Mouse (Mus musculus) lung, embryonic 15.5 days (tissue): ENCODE data around the gene Hectd4. TPM values are rescaled to one million over a fixed set of nuclear protein-coding genes. Genes with fewer than 3 reads are reported as not detected.

Experiments
- ATAC-seq: fragments of 200-750 bp; cut with Nextera tagmentation; 2 replicates; pipeline ENCODE4 v1.8.0; 2017; ENCODE audit warnings: moderate number of reproducible peaks, borderline replicate concordance; ENCODE audit not compliant: low FRiP score, low TSS enrichment; ENCODE audit errors: extremely low read depth
- H3K27ac ChIP-seq: fragments of 300-500 bp; sonication (generic); 2 replicates; pipeline ENCODE4 v1.5.1; 2015; ENCODE audit warnings: moderate library complexity, mild to moderate bottlenecking, inconsistent platforms
- H3K27me3 ChIP-seq: fragments of 300-500 bp; sonication (generic); 2 replicates; pipeline ENCODE4 v1.6.1; 2015; ENCODE audit warnings: inconsistent platforms
- H3K36me3 ChIP-seq: fragments of 300-500 bp; sonication (generic); 2 replicates; pipeline ENCODE4 v1.6.1; 2015; ENCODE audit warnings: inconsistent platforms
- H3K4me1 ChIP-seq: fragments of 300-500 bp; sonication (generic); 2 replicates; pipeline ENCODE4 v1.6.1; 2015; ENCODE audit warnings: inconsistent platforms
- H3K4me2 ChIP-seq: fragments of 300-500 bp; sonication (generic); 2 replicates; pipeline ENCODE4 v1.6.1; 2015; ENCODE audit warnings: inconsistent platforms, mild to moderate bottlenecking, moderate library complexity
- H3K4me3 ChIP-seq: fragments of 300-500 bp; sonication (generic); 2 replicates; pipeline ENCODE4 v1.5.1; 2015; ENCODE audit warnings: mild to moderate bottlenecking, inconsistent platforms
- H3K9ac ChIP-seq: fragments of 300-500 bp; sonication (generic); 2 replicates; pipeline ENCODE4 v1.6.1; 2015; ENCODE audit warnings: inconsistent platforms
- H3K9me3 ChIP-seq: fragments of 300-500 bp; sonication (generic); 2 replicates; pipeline ENCODE4 v1.6.1; 2016; ENCODE audit warnings: inconsistent platforms
- WGBS: fragments of 180-500 bp; shearing (Covaris S2); methylation state at CpG from one replicate; pipeline ENCODE4 v1.1.7; 2015; 5-methylcytosine and 5-hydroxymethylcytosine counted together
- polyA plus RNA-seq: library from polyadenylated mRNA; unstranded; fragments of >200 nt; fragmentation: Nextera tagmentation; extraction: Ambion mirVana; gene quantifications from 2 replicates; pipeline ENCODE4 v1.2.1, GENCODE M21; 2015

Hectd4 gene
- polyA plus RNA-seq, 1 experiment from 2014 or later, result 4.4 TPM

GRCm38 (mm10) chr5:121239846-121240245 lies 19.8 kb downstream of the Hectd4 start:
- Histone ChIP-seq H3K27ac (no peak overlapping the region), H3K36me3 (no peaks in the 10 kb centered on the region), H3K9ac (no peak overlapping the region), H3K4me3 (no peak overlapping the region), H3K27me3 (no peaks in the 10 kb centered on the region), H3K4me1 (no peaks in the 10 kb centered on the region), H3K4me2 (no peak overlapping the region), H3K9me3 (no peaks in the 10 kb centered on the region)
- no peak for ATAC-seq
- WGBS, result 69% methylated on average over 5 of the region's 5 CpGs

DNA sequence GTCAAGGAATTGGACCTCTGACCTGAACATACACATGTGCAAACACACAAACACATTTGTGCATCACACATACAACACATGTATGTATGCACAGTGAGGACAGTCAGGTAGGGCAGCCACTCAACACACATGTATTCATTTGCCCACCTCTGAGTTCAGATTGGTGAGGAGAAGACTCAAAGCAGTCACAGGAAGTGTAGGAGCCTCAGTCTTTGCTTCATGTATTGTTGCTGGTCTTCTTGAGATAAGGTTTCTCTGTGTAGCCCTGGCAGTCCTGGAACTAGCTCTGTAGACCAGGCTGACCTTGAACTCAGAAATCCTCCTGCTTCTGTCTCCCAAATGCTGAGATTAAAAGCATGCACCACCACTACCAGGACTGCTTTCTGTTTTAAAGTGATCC lies 21.2 kb downstream of the Hectd4 start:
- H3K9ac ChIP-seq, result no peak overlapping the region

DNA sequence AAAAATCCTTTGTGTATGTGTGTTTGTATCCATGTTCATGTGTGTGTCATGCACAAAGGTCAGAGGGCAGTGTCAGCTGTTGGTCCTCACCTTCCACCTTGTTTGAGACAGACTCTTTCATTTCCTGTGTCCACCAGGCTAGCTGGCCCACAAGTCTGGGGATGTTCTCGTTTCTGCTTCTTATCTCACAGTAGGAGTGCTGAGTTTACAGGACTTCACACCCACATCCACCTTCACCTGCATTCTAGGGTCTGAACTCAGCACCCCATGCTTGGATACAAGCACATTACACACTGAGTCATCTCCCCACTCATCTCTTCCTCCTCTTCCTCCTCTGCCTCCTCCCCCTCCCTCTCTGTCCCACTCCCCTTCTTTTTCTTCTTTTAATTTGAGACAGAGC lies 22.2 kb downstream of the Hectd4 start:
- 28% methylated on average over 1 of the region's 1 CpGs for WGBS
- H3K27me3 ChIP-seq, result no peaks in the 10 kb centered on the region
- no peak for ATAC-seq

More for the DNA sequence above, 21.2 kb downstream of the Hectd4 start:
- Histone ChIP-seq H3K9me3 (no peaks in the 10 kb centered on the region), H3K4me3 (no peak overlapping the region), H3K27ac (no peak overlapping the region), H3K27me3 (no peaks in the 10 kb centered on the region), H3K4me1 (no peaks in the 10 kb centered on the region), H3K4me2 (no peak overlapping the region), H3K36me3 (no peaks in the 10 kb centered on the region)
- no peak for ATAC-seq

DNA sequence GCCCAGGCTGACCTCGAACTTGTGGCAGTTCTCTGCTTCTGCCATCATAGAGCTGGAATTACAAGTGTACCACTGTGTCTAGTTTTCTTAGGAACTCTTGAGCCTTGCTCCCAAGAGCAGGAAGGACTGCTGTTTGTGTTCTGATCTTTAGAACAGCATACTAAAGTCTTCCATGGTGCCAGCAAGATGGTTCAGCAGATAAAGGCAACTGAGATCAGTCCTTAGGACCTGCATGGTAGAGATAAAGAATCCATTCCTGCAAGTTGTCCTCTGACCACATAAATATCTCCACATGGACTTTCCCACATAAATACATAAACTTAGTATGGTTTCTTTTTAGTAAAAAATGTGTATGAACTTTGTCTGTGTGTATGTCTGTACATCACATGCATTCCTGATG lies 22.7 kb downstream of the Hectd4 start:
- Histone ChIP-seq H3K36me3 (no peaks in the 10 kb centered on the region), H3K4me2 (no peak overlapping the region), H3K9ac (no peak overlapping the region), H3K27ac (no peak overlapping the region), H3K4me1 (no peaks in the 10 kb centered on the region), H3K9me3 (no peaks in the 10 kb centered on the region), H3K27me3 (no peaks in the 10 kb centered on the region), H3K4me3 (no peak overlapping the region)
- no peak; the same call in 1 of the 2 replicates for ATAC-seq
- 77% methylated on average over 1 of the region's 1 CpGs for WGBS

More for the DNA sequence above, 22.2 kb downstream of the Hectd4 start:
- H3K9ac ChIP-seq, result no peak overlapping the region
- H3K27ac ChIP-seq, result no peak overlapping the region
- H3K4me1 ChIP-seq, result no peaks in the 10 kb centered on the region
- H3K4me2 ChIP-seq, result no peak overlapping the region
- no peaks in the 10 kb centered on the region for H3K36me3 ChIP-seq
- H3K9me3 ChIP-seq, result no peaks in the 10 kb centered on the region
- no peak overlapping the region for H3K4me3 ChIP-seq

DNA sequence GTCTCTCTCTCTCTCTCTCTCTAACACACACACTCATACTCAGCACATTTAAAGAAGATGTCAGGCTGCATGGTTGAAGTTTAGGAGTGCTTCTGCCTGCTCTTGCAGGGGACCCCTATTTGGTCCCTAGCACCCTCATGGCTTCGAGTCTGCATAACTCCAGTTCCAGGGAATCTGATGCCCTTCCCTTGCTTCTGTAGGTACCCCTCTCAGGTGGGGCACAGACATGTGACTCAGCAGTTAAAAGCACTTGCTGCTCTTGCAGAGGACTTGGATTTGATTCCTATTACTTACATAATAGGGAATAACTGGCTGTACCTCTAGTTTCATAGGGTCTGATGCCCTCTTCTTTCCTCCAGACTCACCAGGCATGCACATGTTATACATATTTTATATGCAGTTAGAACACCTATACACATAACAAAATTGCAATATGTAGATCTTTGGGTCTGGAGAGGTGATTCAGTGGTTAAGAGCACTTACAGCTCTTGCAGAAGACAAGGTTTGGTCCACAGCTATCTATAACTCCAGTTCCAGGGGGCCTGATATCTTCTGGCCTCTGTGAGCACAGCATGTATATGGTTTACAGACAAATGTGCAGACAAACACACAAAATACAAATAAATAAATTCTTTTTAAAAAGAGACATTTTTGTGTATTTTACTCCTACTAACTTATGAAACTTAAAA lies 23.8 kb downstream of the Hectd4 start:
- Histone ChIP-seq H3K9ac (no peak overlapping the region), H3K4me2 (no peak overlapping the region), H3K9me3 (no peaks in the 10 kb centered on the region), H3K27me3 (no peaks in the 10 kb centered on the region), H3K27ac (no peak overlapping the region), H3K4me3 (no peak overlapping the region), H3K4me1 (no peaks in the 10 kb centered on the region), H3K36me3 (no peaks in the 10 kb centered on the region)
- ATAC-seq, result no peak
- 79% methylated on average over 1 of the region's 1 CpGs for WGBS

DNA sequence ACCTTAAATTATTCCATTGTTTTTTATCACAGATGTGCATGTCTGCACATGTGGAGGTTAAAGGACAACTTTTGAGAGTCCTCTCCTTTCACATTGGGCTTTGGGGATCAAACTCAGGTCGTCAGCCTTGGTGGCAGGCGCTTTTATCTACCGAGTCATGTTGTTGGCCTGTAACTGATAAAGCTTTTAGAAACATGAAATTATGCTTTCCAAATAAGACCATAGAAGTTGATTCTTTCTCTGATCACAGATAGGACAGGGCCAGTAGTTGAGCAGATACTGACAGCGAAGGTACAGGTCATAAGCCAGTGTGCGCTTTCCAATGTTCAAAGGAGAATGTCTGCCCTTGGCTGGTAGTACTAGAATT lies 24.3 kb downstream of the Hectd4 start:
- WGBS, result 82% methylated on average over 5 of the region's 5 CpGs
- Histone ChIP-seq H3K27ac (no peak overlapping the region), H3K4me2 (no peak overlapping the region), H3K27me3 (no peaks in the 10 kb centered on the region), H3K4me1 (no peaks in the 10 kb centered on the region), H3K36me3 (no peaks in the 10 kb centered on the region), H3K9ac (no peak overlapping the region), H3K9me3 (no peaks in the 10 kb centered on the region), H3K4me3 (no peak overlapping the region)
- ATAC-seq, result no peak

- no peak overlapping the region for H3K9ac ChIP-seq
- no peak overlapping the region for H3K4me2 ChIP-seq
- no peak overlapping the region for H3K4me3 ChIP-seq
- no peaks in the 10 kb centered on the region for H3K4me1 ChIP-seq
- H3K9me3 ChIP-seq, result no peaks in the 10 kb centered on the region
- ATAC-seq, result no peak
- 84% methylated on average over 7 of the region's 7 CpGs for WGBS
- H3K27me3 ChIP-seq, result no peaks in the 10 kb centered on the region
- no peak overlapping the region for H3K27ac ChIP-seq
- no peaks in the 10 kb centered on the region for H3K36me3 ChIP-seq
Observed at GRCm38 (mm10) chr5:121245201-121245600, 25.2 kb downstream of the Hectd4 start.

DNA sequence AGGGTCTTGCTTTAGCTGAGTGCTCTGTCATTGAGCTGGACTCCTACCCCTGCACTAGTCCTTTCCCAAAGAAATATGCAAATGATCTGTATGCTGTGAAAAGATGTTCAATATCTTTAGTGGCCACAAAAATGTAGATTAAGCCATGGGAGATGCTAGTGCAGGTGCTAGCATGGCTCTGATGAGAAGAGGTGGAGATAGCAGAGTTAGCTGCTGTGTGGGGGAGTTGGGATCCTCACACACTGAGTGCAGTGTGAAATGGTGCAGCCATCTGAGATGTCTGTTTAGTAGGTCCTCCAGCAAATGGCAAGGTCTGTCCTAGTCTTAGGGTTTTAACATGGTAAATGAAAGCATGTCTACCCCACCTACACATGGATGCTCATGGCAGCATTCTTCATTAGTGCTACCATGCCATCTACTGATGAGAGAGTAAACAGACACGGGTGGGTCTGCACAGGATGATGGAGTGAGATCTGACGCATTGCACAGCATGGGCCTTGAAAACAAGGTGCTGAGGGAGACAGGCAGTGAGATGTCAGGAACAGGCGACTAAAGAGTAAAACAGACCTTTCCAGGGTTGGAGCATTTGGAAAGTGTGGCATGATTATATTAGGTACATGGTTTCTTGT lies 28.9 kb downstream of the Hectd4 start:
- Histone ChIP-seq H3K4me1 (no peaks in the 10 kb centered on the region), H3K9me3 (no peaks in the 10 kb centered on the region), H3K27me3 (no peaks in the 10 kb centered on the region), H3K4me2 (no peak overlapping the region), H3K27ac (no peak overlapping the region), H3K36me3 (0 out of 2 replicates have a peak, but pooled peaks cover 2% of the 10 kb centered on the region), H3K9ac (no peak overlapping the region), H3K4me3 (no peak overlapping the region)
- 51% methylated on average over 3 of the region's 3 CpGs for WGBS
- no peak for ATAC-seq

GRCm38 (mm10) chr5:121249693-121250092 lies 29.7 kb downstream of the Hectd4 start:
- Histone ChIP-seq H3K9ac (no peak overlapping the region), H3K36me3 (peaks cover 7% of the 10 kb centered on the region; the same call in 1 of the 2 replicates), H3K4me3 (no peak overlapping the region), H3K9me3 (no peaks in the 10 kb centered on the region), H3K27me3 (no peaks in the 10 kb centered on the region), H3K27ac (no peak overlapping the region), H3K4me1 (no peaks in the 10 kb centered on the region), H3K4me2 (no peak overlapping the region)
- WGBS, result 82% methylated on average over 3 of the region's 3 CpGs
- ATAC-seq, result no peak

DNA sequence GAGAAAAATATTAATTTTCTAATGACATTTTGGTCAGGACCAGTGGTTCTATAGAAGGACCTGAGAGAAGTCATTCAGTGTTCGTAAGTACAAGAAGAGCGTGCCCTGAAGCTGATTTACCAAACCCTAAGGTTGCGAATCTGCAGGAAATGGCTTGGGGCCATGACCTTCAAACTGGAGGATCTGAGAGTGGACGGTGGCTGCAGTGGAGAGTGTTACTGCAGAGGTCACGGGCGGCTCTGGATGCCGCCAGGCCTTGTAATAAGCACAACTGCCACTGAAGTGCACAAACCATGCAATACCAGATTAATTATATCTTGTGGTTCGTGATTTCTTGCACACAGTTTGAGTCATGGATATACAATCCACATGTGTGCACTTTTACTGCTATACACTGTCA lies 31.8 kb downstream of the Hectd4 start:
- WGBS, result 67% methylated on average over 8 of the region's 8 CpGs
- no peak overlapping the region for H3K4me3 ChIP-seq
- no peaks in the 10 kb centered on the region for H3K4me1 ChIP-seq
- H3K9me3 ChIP-seq, result no peaks in the 10 kb centered on the region
- H3K36me3 ChIP-seq, result peaks cover 14% of the 10 kb centered on the region; the same call in 1 of the 2 replicates
- no peak overlapping the region for H3K27ac ChIP-seq
- H3K9ac ChIP-seq, result no peak overlapping the region
- H3K4me2 ChIP-seq, result no peak overlapping the region
- no peaks in the 10 kb centered on the region for H3K27me3 ChIP-seq
- no peak for ATAC-seq

- 88% methylated on average over 18 of the region's 18 CpGs for WGBS
- no peak for ATAC-seq
- Histone ChIP-seq H3K36me3 (peaks cover 14% of the 10 kb centered on the region; the same call in 1 of the 2 replicates), H3K4me2 (no peak overlapping the region), H3K9me3 (no peaks in the 10 kb centered on the region), H3K4me3 (no peak overlapping the region), H3K27me3 (no peaks in the 10 kb centered on the region), H3K9ac (no peak overlapping the region), H3K27ac (no peak overlapping the region), H3K4me1 (no peaks in the 10 kb centered on the region)
Observed at GRCm38 (mm10) chr5:121253816-121254497, 33.9 kb downstream of the Hectd4 start.

DNA sequence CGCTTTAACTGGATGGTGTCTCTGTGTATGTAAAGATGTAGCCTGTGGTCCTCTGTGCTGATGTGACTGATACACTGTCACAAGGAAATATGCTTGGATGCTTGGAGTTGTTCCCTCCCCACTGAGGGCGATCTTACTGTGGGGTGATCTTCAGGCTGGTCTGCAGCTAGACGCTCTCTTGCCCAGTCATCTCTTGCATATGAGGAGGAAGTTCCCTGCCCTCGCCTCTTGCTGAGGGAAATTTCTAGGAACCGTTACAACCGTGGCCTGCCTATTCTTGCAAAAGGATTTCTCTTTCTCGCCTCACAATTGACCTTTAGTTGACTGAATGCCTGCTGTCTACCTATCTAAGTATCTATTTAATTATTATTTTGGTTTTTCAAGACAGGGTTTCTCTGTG lies 35.0 kb downstream of the Hectd4 start:
- H3K9ac ChIP-seq, result no peak overlapping the region
- no peak overlapping the region for H3K27ac ChIP-seq
- no peak for ATAC-seq
- H3K27me3 ChIP-seq, result no peaks in the 10 kb centered on the region
- no peaks in the 10 kb centered on the region for H3K9me3 ChIP-seq
- no peak overlapping the region for H3K4me3 ChIP-seq
- H3K36me3 ChIP-seq, result peaks cover 20% of the 10 kb centered on the region; the same call in 1 of the 2 replicates
- H3K4me1 ChIP-seq, result no peaks in the 10 kb centered on the region
- WGBS, result 85% methylated on average over 7 of the region's 7 CpGs
- H3K4me2 ChIP-seq, result no peak overlapping the region
